Mouse (Mus musculus) urinary bladder, postnatal 10 days (tissue): ENCODE measurements around the gene Tpsab1.

Experiments
- DNase-seq: peaks from one replicate; pipeline ENCODE4 v3.0.0; 2022; ENCODE audit warnings: low spot score

The Tpsab1 gene

DNA sequence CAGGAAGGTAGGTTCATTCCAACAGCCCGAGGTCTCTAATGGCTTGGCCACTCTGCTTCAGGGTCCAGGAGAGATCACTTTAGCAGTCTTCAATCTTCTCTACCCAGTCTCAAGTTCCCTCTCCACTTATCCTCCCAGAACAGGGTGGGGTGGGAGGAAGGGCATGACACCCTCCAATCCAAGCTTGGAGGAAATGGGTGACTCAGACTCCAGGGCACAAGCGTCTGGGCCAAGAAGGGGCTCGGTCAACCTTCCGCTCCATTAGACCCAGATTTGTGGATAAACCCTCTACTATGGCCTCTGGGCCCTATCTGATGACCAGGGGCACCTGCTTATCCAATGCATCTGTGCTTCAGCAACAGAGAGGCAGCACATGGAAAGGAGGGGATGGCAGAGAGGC is at the start of gene Tpsab1:
Tpsab1 (minus strand) TSS at position 101 of the 400 bp plus-strand sequence.
- DNase-seq = no peak

DNA sequence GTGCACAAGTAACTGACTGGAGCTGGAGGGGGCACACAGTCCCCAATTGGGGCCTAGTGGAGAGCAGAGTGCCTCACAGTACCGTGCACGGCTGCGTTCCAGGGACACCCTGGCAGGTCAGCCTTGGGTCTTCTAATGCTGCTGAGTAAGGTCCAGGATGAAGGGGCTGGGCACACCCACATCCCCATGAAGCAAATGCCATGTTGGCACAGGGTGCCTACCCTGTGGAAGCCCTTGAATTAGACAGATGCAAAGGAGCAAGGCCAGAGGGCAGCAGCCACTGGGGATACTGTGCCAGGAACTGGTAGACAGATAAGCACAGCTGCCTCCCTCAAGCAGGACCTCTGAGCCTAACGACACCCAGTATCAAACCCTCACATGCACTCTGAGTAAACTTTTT is 49.2 kb upstream of the Tpsab1 start:
- no peak for DNase-seq

DNA sequence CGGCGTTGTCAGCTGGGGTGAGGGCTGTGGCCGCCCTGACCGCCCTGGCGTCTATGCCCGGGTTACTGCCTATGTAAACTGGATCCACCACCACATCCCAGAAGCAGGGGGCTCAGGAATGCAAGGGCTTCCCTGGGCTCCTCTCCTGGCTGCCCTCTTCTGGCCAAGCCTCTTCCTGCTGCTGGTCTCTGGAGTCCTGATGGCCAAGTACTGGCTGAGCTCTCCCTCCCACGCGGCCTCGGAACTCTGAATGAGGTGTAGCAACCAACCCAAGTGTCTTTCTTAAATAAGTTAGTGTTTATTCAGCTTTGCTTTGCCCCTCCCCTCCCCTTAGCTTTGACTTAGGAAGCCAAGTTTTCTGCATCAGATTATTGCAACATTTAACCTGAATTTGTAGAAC is 28.6 kb upstream of the Tpsab1 start:
- DNase-seq = no peak

DNA sequence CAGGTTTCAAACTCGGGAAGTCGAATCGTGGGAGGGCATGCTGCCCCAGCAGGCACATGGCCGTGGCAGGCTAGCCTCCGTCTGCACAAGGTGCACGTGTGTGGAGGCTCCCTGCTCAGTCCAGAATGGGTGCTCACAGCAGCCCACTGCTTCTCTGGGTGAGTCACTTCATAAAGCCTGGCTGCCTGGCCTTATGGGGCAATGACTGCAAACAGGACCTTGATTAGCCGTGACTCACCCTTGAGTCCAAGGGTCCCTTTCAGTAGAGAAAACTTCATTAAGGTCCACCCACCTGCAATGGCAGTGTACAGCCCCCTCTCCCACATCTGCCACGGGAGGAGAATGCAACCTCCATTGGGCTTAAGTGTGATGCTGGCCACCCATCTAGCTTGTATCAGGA is 27.1 kb upstream of the Tpsab1 start:
- DNase-seq = no peak

DNA sequence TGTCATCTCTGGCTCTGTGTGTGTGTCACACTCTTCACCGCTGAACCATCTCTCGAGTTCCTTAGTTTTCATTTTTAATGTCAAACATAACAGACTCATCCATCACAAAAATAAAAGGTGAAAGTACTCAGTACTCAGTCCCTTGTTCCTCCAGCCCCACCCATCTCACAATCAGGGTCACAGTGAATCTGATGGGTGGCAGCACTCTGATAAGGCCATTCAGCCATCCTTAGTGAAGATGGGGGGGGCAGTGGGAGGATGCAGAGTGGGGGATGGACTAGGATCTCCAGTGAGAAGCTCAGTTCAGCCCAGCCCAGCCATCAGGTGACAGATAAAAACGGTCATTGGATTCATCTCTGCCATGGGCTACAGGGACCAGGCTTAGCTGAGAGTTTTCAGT is 23.6 kb upstream of the Tpsab1 start, which contains the start of gene Tpsg1:
Tpsg1 (plus strand) TSS at position 301 of the 400 bp plus-strand sequence.
- no peak for DNase-seq

DNA sequence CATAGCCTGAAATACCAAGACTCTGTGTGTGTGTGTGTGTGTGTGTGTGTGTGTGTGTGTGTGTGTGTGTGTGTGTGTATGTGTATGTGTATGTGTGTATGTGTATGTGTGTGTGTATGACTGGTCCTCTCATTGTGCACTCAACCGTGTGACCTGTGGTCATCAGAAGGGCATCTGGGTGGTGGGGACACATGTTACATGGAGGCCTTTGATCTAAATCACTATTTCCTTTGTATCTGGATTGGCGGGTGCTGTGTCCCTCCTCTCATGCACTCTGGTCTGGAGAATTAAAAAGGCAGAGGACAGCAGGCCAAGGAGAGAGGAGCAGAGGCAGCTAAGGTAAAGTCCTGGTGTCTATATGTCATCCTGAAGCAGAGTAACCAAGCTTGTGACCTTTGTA is 20.6 kb upstream of the Tpsab1 start, which contains the start of gene Tpsb2:
Tpsb2 (plus strand) TSS at position 301 of the 400 bp plus-strand sequence.
- DNase-seq = no peak

DNA sequence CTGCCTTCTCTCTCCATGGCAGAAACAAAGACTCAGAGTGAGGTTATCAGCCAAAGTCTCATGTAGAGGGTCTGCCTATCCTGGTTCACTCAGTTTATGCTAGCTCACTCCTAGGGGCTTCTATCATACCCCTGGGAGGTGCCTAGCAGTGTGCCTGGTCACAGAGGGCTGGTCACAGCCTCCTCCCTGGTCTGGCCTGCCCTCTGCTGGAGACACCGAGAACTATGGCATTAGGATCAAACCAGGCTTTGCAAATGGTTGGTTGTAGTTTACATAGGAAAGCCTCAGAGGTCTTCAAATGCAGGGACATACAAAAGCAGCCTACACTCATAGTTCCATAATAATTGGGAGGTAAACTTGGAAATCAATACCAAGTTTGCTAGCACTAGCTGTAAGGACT is 18.4 kb upstream of the Tpsab1 start:
- DNase-seq = no peak

DNA sequence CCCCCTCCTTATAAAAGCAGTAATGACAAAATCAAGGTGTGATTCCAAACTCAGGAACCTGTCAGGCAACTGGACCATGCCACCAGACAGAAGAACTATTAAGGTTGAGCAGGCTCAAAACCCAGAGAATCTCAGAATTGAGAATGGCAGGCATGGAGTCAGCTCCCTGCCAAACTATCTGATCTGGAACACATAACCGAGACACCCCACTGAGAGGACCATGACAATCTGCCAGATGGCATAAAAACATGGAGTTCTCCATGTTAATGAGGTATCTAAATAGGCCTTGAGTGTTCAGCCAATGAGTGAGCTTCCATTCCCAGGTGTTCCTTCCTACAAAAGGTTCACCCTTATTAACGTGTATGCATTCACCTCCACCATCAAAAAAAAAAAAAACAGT is 15.9 kb upstream of the Tpsab1 start:
- no peak for DNase-seq

DNA sequence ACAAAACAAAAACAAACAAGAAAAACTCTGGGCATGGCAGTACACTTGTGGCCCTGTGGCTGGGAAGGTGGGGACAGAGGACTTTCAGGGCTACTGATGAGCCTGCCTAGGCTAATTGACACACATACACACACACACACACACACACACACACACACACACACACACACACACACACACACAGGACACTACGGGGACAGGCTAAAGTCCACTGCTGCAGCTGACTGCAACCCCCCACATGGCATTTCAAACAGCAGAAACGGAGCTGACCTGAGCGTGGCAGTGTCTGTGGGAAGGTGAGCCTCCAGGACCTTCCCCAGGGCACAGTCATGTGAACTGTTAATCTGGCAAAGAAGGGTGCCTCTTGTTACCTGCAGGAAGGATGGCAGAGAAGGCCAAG is 3.9 kb downstream of the Tpsab1 start:
- DNase-seq = no peak

DNA sequence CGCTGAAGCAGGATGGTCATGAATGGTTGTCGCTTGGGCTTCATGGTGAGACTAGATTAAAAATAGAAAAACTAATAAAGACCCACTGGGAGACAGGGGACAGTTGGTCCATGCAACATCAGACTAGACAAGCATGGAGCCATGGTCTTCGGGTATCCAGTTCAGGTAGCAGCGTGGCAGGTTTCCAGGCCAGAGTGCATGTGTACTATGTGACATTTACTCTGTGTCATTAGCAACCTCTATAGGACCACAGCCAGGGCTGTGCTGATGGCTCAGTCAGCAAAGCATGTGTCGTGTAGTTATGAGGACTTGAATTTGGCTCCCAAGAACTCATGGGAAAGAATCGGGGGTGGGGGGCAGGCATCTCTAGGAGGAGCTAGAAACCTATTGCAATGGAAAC is 5.4 kb downstream of the Tpsab1 start:
- no peak for DNase-seq

DNA sequence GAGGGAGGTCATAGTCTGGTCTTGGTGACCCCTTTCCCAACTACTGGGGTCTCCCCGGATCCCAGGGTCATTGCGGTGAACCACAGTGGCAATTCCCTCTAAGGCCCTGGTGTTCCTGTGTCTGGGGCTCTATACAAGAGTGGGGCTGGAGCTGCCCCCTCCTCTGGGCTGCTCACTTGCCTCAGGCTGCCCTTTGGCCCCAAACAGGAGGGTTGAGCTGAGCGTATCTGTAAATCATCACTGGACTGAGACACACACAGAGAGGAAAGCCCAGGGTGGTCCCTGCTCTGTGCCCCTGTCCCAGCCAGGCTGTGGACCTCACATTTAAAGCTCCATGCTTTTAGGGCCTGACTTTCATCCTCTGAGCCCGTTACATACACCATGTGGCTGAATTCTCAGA is 7.1 kb downstream of the Tpsab1 start:
- DNase-seq = no peak

DNA sequence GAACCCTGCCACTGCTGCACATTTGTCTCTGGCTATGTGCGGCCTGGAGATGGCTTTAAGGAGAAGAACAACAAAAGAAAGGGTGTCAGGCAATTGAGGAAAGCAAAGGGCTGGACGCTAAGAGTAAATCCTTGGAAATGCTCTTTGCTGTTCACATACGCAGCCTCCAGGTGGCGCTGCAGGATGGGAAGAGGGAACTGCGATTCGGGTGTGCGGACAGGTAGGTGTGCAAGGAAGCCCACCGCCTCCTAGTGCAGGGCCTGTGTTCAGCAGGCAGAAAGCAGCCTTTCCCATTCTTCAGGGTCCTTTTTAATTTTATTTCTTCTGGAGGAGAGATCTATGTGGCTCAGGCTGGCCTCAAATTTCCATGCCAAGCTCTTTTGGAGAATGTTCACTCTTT is 11.4 kb downstream of the Tpsab1 start:
- DNase-seq = no peak

DNA sequence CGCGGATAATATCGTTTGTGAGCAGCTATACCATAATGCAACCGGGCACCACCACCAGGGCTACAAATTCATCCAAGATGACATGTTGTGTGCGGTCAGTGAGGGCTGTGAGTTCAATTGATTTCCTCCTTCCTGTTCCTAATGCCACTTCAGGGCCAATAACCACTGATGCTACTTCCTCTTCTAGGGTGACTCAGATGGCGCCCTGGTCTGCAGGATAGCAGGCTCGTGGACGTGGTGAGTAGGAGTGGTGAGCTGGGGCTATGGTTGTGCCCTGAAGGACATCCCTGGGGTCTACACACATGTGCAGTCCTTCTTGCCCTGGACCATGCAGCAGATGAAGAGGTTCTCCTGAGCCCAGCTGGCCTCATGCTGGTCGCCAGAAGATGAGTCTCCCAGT is 13.0 kb downstream of the Tpsab1 start:
- DNase-seq = no peak

DNA sequence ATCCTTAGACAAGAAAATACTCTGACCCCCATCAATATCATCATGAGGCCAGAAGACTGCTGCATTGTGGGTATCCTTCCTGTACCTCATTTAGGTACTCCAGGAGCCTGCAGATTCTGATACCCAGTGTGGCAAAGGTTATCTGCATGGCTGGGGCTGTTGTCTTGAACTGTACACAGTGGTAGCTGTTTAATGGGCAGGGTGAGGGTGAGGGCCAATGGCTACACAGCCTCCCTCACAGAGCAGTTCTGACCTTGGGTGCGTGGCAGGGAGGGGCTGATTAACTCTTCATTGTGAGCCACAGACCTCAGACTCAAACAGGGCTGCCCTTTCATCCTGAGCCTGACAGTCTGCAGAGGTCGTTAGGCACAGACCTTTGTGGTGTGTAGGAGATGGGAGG is 22.4 kb downstream of the Tpsab1 start:
- no peak for DNase-seq

DNA sequence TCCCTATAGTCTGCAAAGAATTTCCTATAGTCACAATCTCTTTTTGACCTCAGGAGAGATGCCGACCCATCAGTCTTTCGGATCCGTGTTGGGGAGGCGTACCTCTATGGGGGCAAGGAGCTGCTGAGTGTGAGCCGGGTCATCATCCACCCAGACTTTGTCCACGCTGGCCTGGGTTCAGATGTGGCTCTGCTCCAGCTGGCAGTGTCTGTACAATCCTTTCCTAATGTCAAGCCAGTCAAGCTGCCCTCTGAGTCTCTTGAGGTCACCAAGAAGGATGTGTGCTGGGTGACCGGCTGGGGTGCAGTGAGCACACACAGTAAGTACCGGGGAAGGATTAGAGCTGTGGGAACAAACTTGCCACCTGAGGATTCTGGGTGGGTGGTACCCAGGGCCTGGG is 24.5 kb downstream of the Tpsab1 start:
- no peak for DNase-seq

DNA sequence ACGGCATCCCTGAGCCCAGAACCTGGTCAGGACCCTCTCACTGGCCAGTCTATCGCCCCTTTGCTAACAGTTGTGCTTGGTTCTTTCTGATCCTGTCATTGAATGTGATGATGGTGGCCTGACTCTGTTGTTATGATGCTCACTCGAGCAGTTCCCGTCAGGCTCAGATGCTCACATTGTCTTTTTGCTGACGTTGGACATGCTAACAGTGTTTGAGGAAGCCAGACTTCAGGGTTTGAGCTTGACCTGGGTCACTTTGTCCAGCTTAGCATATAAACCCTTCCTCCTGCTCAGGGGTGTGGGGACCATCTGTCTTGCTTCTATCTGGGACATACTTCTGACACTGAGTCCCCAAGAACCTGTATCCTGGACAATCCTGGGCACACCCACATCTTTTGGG is 27.0 kb downstream of the Tpsab1 start, which contains the start of gene Prss29:
Prss29 (plus strand) TSS at position 301 of the 400 bp plus-strand sequence.
- no peak for DNase-seq

DNA sequence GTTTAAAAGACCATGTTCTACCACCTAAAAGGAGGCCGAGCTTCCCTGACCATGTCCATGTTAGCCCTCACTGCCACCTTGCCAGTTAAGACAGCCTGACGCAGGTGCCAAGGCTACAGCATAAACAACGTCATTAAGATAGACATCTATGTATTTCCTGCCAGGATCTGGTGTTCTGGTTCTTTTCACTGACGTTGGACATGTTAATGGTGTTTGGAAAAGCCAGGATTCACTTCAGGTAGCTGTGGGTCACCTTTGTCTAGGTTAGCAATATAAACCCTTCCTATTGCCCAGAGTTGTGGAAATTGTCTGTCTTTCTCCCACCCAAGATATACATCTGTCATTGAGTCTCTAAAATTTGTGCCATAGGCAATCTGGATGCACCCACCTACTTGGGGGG is 37.0 kb downstream of the Tpsab1 start, which contains the start of gene Prss28:
Prss28 (plus strand) TSS at position 301 of the 400 bp plus-strand sequence.
- no peak for DNase-seq

DNA sequence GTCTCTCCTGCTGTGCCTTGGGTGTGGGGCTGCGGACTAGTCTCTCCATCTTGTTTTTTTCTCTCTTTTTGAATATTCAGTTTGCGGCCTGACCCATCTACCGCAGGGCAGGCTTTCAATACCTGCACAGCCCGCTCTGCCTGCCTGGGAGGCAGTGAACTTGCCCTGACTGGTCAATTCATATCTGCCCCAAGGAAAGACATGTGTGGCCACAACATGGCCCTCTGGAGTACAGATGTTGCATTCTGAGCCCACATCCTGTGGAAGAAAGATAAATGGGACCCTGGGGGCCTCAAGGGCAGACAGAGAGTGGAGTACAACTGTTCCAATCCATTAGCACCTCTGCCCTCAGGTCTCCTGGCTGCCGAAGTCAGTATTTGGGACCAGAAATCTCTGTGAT is 47.3 kb downstream of the Tpsab1 start, which contains the start of gene Prss34:
Prss34 (plus strand) TSS at position 301 of the 400 bp plus-strand sequence.
- DNase-seq = no peak

DNA sequence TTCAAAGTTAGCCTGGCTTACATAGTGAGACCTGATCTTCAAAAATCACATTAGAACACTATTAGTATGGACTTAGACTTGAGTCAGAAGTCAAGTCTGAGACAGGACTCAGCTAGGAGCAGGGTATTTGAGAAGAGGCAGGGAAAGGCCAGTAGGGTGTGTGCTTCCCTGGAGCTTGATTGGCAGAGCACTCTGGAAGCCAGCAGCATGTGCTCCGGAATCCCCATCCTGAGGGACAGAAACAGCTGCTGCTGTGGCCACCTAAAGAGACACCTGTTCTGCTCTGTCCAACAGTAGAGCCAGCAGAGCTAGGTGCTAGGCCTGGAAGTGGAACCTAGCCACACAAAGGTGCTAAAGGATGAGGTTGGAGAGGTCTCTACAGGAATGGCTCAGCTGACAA is 51.3 kb downstream of the Tpsab1 start:
- no peak for DNase-seq

DNA sequence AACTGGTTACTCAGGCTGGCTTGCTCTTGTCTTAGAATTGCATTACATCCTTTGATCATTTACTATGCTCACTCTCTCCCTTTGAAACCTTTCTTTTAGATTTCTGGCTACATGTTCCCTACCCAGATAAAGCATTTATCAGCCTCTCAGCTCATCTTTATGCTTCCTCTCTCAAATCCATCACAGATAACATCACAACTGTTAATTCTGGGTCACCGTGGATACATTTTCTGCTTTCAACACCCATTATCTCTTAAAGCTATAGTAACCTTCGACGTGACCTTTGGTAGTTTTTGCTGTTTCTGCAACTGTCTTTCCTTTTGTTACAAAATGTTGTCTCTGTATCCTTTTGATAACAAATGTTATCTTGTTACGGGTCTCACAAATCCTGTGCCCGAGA is 51.9 kb downstream of the Tpsab1 start:
- DNase-seq = no peak
